Mouse (Mus musculus): ENCODE measurements at regions not wholly inside any gene's neighbourhood (a gene's known extent, or its start where the extent isn't known, plus 50 kb on each side); places are given as distances from the start of the nearest gene placed in this dataset.

DNA sequence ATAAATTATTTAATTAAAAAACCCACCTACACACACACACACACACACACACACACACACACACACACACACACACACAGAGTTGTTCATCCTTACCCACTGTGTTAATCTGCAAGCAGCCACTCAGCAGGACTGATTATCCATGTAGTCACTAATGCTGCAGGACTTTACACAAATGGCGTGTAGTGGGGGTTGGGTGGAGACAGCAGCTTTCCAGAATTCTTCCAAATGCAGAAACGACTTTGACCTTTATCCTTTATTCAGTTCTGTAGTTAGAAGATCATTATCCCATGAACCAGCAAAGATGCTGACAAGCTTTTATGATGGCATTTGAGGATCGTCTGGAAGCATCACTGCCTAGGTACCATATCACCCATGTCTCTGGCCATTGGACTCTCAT, 52.0 kb upstream of the Peli2 start:
- DNase-seq, result no peak
